9 mouse cellular contexts compared by ENCODE assay signal in genomic region chr7:46013266-46014010, GRCm38 (mm10). TPM values are rescaled to one million over a fixed set of nuclear protein-coding genes. Genes with fewer than 3 reads are reported as not detected.
DNase-seq lines count a peak whose midpoint lies in the region; ATAC-seq and TF ChIP-seq lines count a peak whose summit lies in the region.
"Had no signal": no experiment of that assay in that cellular context is flagged by ENCODE, and none has a peak within 500 bp of the region (broad histone marks: within the 10 kb centered on the region; RNA-seq: fewer than 3 reads in every experiment).

No protein-coding gene starts in this region.

- H3K27ac ChIP-seq in hindbrain, postnatal 0 days: peak overlapping the region; percentile 41; the same call in 1 of the 2 replicates
- H3K27ac ChIP-seq in lung, embryonic 14.5 days (ENCODE audit: low read depth): peak overlapping the region; percentile 82

- 19% methylated on average over 9 of the region's 9 CpGs for WGBS in hindbrain, postnatal 0 days
- 10% methylated on average over 9 of the region's 9 CpGs for WGBS in lung, embryonic 14.5 days

- H3K27me3 ChIP-seq in hindbrain, postnatal 0 days (ENCODE audit: insufficient read depth, low read length): no peaks in the 10 kb centered on the region
- H3K27me3 ChIP-seq in lung, embryonic 14.5 days (ENCODE audit: insufficient read depth, low read length): no peaks in the 10 kb centered on the region

- no peak for TF ChIP-seq CTCF in hindbrain, postnatal 0 days (IDR thresholded peaks at IDR 0.05; ENCODE audit: low read depth)
- no peak for TF ChIP-seq CTCF in lung, embryonic 14.5 days (IDR thresholded peaks at IDR 0.05; ENCODE audit: low read depth)

- H3K4me2 ChIP-seq in hindbrain, postnatal 0 days (ENCODE audit: low read depth, low read length): no peak overlapping the region
- H3K4me2 ChIP-seq in lung, embryonic 14.5 days: peak overlapping the region; percentile 18; the same call in 1 of the 2 replicates

- DNase-seq in adrenal gland, adult (ENCODE audit: inconsistent age in 2 of 2, low spot score in 1 of 2): peak; percentile 16 to 62
- DNase-seq in adrenal gland, adult 18-20 months (ENCODE audit: low spot score in 2 of 2): no peak
- peak; percentile 37 for DNase-seq in adrenal gland, postnatal 25 days
- DNase-seq in frontal cortex, postnatal 14 days (ENCODE audit: low spot score in 2 of 2): peak; percentile 29 to 57
- DNase-seq in hindbrain, postnatal 0 days (ENCODE audit: low spot score): peak; percentile 40
- DNase-seq in lung, embryonic 14.5 days: peak; percentile 85
- peak; percentile 29 for DNase-seq in right cerebral cortex, postnatal 25 days
- no peak for DNase-seq in spleen, adult 18-20 months

- H3K9me3 ChIP-seq in hindbrain, postnatal 0 days (ENCODE audit: low read length): no peaks in the 10 kb centered on the region
- H3K9me3 ChIP-seq in lung, embryonic 14.5 days (ENCODE audit: low read depth, low read length): no peaks in the 10 kb centered on the region

- no peaks in the 10 kb centered on the region for H3K4me1 ChIP-seq in hindbrain, postnatal 0 days (ENCODE audit: insufficient read depth, low read length)
- peaks cover 6% of the 10 kb centered on the region; the same call in 1 of the 2 replicates for H3K4me1 ChIP-seq in lung, embryonic 14.5 days (ENCODE audit: insufficient read depth)

- peak; percentile 28; the same call in 1 of the 2 replicates for ATAC-seq in hindbrain, postnatal 0 days
- ATAC-seq in lung, embryonic 14.5 days (ENCODE audit: insufficient read depth): peak; percentile 81

- H3K4me3 ChIP-seq in hindbrain, postnatal 0 days (ENCODE audit: low read length): no peak overlapping the region
- H3K4me3 ChIP-seq in lung, embryonic 14.5 days (ENCODE audit: low read depth, low read length): no peak overlapping the region

- H3K36me3 ChIP-seq in hindbrain, postnatal 0 days (ENCODE audit: insufficient read depth, low read length): no peaks in the 10 kb centered on the region
- H3K36me3 ChIP-seq in lung, embryonic 14.5 days (ENCODE audit: insufficient read depth): no peaks in the 10 kb centered on the region

- no peak overlapping the region for H3K9ac ChIP-seq in hindbrain, postnatal 0 days (replicated peaks; ENCODE audit: low read length)
- H3K9ac ChIP-seq in lung, embryonic 14.5 days: no peak overlapping the region

RNA-seq across cellular contexts. Expression of gene Abcc6, which starts 16.7 kb away (rescaled TPM):
- total RNA-seq in adrenal gland, adult 18-20 months (2021): under 1 TPM in 1 of 2 experiments, not detected in 1; 0.10 TPM
- 0.15 and 1.9 TPM in 2 replicates for total RNA-seq in adrenal gland, postnatal 25 days (2021)
- 0.58 and 1.2 TPM in 2 replicates for total RNA-seq in hindbrain, postnatal 0 days (2014; rRNA removed)
- polyA plus RNA-seq in hindbrain, postnatal 0 days (2015; fragmentation: Nextera tagmentation; extraction: Ambion mirVana): 0.55 and 0.64 TPM in 2 replicates
- 0.31 and 0.78 TPM in 2 replicates for polyA plus RNA-seq in lung, embryonic 14.5 days (2014; fragmentation: Nextera tagmentation; extraction: Ambion mirVana)
- total RNA-seq: heart, adult 18-20 months had no signal

RNA-seq across cellular contexts. Expression of gene Nomo1, which starts 20.1 kb away (rescaled TPM):
- 10 to 100 TPM; 64.2 to 67.0 TPM for total RNA-seq in adrenal gland, adult 18-20 months (2021)
- 60.0 and 64.7 TPM in 2 replicates for total RNA-seq in adrenal gland, postnatal 25 days (2021)
- total RNA-seq in hindbrain, postnatal 0 days (2014; rRNA removed): 53.6 and 61.5 TPM in 2 replicates
- 36.9 and 37.9 TPM in 2 replicates for polyA plus RNA-seq in hindbrain, postnatal 0 days (2015; fragmentation: Nextera tagmentation; extraction: Ambion mirVana)
- polyA plus RNA-seq in lung, embryonic 14.5 days (2014; fragmentation: Nextera tagmentation; extraction: Ambion mirVana): 26.1 and 26.4 TPM in 2 replicates

Comparison
In these comparisons a context has a peak if more than half of its experiments do, and no peak if none do; other contexts are left out.
1. DNase-seq: peak in adrenal gland, adult (2 of 2), adrenal gland, postnatal 25 days (single experiment), frontal cortex, postnatal 14 days (2 of 2), hindbrain, postnatal 0 days (single experiment), lung, embryonic 14.5 days (single experiment) and right cerebral cortex, postnatal 25 days (single experiment); none in adrenal gland, adult 18-20 months (0 of 2) and spleen, adult 18-20 months (0 of 2).